Mouse (Mus musculus): Measurements from ENCODE around the gene Cd2bp2. TPM values are rescaled to one million over a fixed set of nuclear protein-coding genes. Genes with fewer than 3 reads are reported as not detected.
A peak's percentile ranks its signal among the peaks of the same experiment; 100 is the strongest.

Cd2bp2 gene
- 11.5 and 14.0 TPM in 2 replicates for polyA plus RNA-seq (2015; fragmentation: Nextera tagmentation; extraction: Ambion mirVana)

DNA sequence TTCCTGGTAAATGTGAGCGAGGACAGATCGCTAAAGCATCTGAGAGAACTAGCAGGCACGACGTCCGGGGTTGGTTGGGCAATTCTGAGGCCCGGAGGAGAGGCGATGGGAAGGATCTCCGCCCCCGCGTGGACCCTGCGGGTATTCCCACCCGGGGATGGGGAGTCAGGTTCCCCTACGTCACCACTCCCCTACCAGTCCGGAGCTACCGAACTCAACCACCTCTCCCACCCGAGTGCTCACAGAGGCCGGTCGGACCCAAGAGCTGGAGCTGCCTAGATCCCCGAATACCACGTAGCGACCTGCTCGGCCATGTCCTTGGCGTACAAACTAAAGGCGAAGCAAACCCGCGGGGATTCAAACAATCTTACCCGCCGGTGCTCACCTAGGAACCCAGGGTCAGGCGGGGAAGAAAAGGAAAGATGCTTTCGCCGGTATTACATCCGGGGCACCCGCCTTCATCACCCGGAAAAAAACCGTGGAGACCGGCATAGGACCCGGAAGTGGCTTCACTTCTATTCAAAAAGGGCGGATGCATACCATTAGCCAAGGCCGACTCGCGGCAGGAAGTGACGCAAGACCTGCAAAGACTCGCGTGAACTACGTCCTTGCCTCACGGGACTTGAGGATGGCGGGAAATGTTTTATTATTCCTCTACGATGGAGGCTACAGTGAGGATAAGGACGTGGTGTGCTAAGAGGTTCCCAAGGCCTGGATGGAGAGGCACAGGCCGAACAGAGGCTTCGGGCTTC lies at the start of gene Cd2bp2:
Gene Cd2bp2, minus strand, starts transcription at position 507 of the 752 bp plus-strand sequence.
- H3K4me2 ChIP-seq (ENCODE audit: low read depth, low read length) = peak within 1 kb of the TSS; percentile 78
- peak; percentile 95 for ATAC-seq

DNA sequence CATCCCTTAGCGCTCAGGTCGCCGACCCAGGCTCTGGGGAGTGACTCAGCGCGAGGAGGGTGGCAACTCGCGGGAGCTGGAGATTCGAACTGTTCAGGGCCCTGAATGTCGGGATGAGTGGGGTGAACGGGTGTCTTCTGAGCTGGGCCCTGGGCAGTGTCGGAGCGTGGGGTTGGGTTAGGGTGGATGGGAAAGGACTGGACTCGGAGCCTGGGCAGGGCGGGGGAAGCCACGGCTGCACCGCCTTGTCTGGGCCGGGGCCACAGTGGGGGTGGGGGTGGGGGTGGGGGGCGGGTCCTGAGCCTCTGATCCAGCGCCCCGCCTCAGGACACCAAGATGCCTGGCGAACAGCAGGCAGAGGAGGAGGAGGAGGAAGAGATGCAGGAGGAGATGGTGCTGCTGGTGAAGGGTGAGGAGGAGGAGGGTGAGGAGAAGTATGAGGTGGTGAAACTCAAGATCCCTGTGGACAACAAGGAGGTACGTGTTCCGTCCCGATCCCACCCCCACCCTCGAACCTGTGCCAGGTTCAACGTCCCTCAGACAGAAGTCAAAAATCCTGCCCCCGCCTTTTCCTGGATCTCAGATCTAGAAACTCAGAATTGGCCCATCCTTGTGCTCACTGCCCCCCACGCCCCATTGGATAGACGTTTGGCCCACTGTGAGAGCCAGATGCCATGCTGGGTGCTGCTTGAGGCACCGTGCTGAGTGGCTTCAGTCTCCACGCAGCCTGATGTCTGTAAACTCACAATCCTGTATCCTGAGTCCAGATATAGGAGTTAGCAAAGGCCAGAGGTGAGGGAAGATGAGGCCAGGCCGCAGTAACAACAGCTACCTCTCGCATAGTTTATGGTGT lies 49.0 kb upstream of the Cd2bp2 start:
- WGBS (ENCODE audit: insufficient replicate concordance) = 13% methylated on average over 31 of the region's 33 CpGs
- H3K9me3 ChIP-seq (ENCODE audit: low read length) = no peaks in the 10 kb centered on the region
- peak overlapping the region; percentile 96 for H3K27ac ChIP-seq (ENCODE audit: low read depth)
- peak; percentile 70 for ATAC-seq
- no peak for TF ChIP-seq EP300 (IDR thresholded peaks at IDR 0.05; ENCODE audit: low read depth)
- TF ChIP-seq CTCF (IDR thresholded peaks at IDR 0.05; ENCODE audit: low read depth) = no peak
- peak overlapping the region; percentile 99 for H3K4me2 ChIP-seq (ENCODE audit: low read depth, low read length)
- peaks cover 21% of the 10 kb centered on the region for H3K4me1 ChIP-seq (ENCODE audit: insufficient read depth)
- H3K9ac ChIP-seq (replicated peaks) = peak overlapping the region; percentile 94
- H3K36me3 ChIP-seq (replicated peaks; ENCODE audit: insufficient read depth, low read length) = peaks cover 6% of the 10 kb centered on the region
- no peak for DNase-seq
- H3K4me3 ChIP-seq (ENCODE audit: low read depth, low read length) = peak overlapping the region; percentile 88
- H3K27me3 ChIP-seq (ENCODE audit: insufficient read depth, low read length) = no peaks in the 10 kb centered on the region

More for the DNA sequence above, at the start of gene Cd2bp2:
- Histone ChIP-seq H3K27ac (ENCODE audit: low read depth) (peak within 1 kb of the TSS; percentile 79), H3K9ac (replicated peaks) (peak within 1 kb of the TSS; percentile 77), H3K9me3 (ENCODE audit: low read length) (no peaks in the 10 kb centered on the region), H3K27me3 (ENCODE audit: insufficient read depth, low read length) (no peaks in the 10 kb centered on the region), H3K36me3 (replicated peaks; ENCODE audit: insufficient read depth, low read length) (peaks cover 76% of the 10 kb centered on the region), H3K4me3 (ENCODE audit: low read depth, low read length) (peak within 1 kb of the TSS; percentile 65), H3K4me1 (ENCODE audit: insufficient read depth) (peaks cover 18% of the 10 kb centered on the region)
- peak; percentile 94 for DNase-seq
- TF ChIP-seq EP300 (IDR thresholded peaks at IDR 0.05; ENCODE audit: low read depth) (peak; percentile 90; the same call in 1 of the 2 replicates), CTCF (IDR thresholded peaks at IDR 0.05; ENCODE audit: low read depth) (peak; percentile 53)
- whole genome bisulfite sequencing (ENCODE audit: insufficient replicate concordance) = under 1% methylated on average over 51 of the region's 51 CpGs

DNA sequence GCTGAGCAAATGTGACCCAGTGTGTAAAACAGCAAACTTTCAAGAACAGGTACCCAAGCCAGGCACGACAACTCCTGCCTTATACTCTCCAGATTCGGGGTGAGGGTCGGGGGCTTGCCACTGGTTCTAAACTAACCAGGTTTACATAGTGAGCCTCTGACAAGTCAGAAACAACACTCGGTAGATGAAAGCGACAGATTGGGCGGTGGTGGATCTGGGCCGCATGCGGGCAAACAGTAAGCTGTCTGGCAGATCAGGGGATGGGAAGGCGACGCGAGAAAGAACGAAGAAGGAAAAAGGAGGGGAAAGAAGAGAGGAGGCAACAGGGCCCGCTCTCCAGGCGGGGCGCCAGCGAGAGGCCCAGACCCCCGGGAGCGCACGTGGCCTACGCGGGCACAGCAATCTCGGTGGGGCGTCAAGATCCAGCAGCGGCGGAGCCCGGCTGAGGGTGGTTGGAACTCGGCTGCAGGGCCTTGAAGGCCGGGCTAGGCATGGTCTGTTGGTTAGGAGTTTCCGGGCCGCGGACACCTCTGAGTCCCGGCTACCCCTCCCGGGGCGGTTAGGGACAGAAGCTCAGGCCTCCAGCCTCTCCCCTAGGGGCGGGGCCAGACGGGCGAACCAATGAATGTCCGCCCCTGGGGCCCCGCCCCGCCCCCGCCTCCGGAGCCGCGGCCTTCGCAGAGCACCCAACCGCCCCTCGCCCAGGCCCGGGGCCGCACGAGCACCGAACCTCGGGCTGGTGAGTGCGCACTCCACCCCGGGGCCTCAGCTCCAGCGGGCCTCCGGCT lies 48.2 kb upstream of the Cd2bp2 start, which contains the start of gene Zfp771:
Gene Zfp771, plus strand, starts transcription at position 405 of the 788 bp plus-strand sequence.
- ATAC-seq (peak; percentile 97), DNase-seq (peak; percentile 96)
- H3K4me1 ChIP-seq (ENCODE audit: insufficient read depth) = peaks cover 21% of the 10 kb centered on the region
- no peaks in the 10 kb centered on the region; the same call in 1 of the 2 replicates for H3K36me3 ChIP-seq (replicated peaks; ENCODE audit: insufficient read depth, low read length)
- 2% methylated on average over 47 of the region's 56 CpGs for WGBS (ENCODE audit: insufficient replicate concordance)
- peak within 1 kb of the TSS; percentile 94 for H3K9ac ChIP-seq (replicated peaks)
- peak within 1 kb of the TSS; percentile 99 for H3K4me2 ChIP-seq (ENCODE audit: low read depth, low read length)
- no peaks in the 10 kb centered on the region for H3K27me3 ChIP-seq (ENCODE audit: insufficient read depth, low read length)
- peak within 1 kb of the TSS; percentile 88 for H3K4me3 ChIP-seq (ENCODE audit: low read depth, low read length)
- H3K9me3 ChIP-seq (ENCODE audit: low read length) = no peaks in the 10 kb centered on the region
- peak within 1 kb of the TSS; percentile 96 for H3K27ac ChIP-seq (ENCODE audit: low read depth)
- no peak for TF ChIP-seq EP300 (IDR thresholded peaks at IDR 0.05; ENCODE audit: low read depth)
- TF ChIP-seq CTCF (IDR thresholded peaks at IDR 0.05; ENCODE audit: low read depth) = peak; percentile 25; the same call in 1 of the 2 replicates

DNA sequence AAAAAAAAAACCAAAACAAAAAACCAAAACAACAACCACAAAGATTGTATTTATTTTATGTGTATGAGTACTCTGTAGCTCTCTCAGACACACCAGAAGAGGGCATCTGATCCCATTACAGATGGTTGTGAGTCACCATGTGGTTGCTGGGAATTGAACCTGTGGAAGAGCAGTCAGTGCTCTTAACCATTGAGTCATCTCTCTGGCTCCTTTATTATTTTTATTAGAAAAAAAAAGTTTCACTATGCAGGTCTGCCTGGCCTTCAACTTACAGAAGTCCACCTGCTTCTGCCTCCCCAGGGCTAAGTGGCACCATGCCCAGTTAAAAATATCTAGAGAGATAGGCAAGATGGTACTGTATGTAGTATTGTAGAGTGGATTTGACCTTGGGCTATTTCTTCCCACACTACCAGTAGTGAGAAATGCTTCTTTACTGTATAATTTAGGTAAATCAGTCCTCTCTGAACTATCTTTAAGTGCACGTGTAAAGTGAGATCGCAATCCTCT lies 47.6 kb upstream of the Cd2bp2 start:
- Histone ChIP-seq H3K4me1 (ENCODE audit: insufficient read depth) (peaks cover 21% of the 10 kb centered on the region), H3K4me2 (ENCODE audit: low read depth, low read length) (peak overlapping the region; percentile 99), H3K27ac (ENCODE audit: low read depth) (peak overlapping the region; percentile 96), H3K4me3 (ENCODE audit: low read depth, low read length) (peak overlapping the region; percentile 88), H3K9me3 (ENCODE audit: low read length) (no peaks in the 10 kb centered on the region), H3K36me3 (replicated peaks; ENCODE audit: insufficient read depth, low read length) (no peaks in the 10 kb centered on the region; the same call in 1 of the 2 replicates), H3K27me3 (ENCODE audit: insufficient read depth, low read length) (no peaks in the 10 kb centered on the region), H3K9ac (replicated peaks) (peak overlapping the region; percentile 94)
- WGBS (ENCODE audit: insufficient replicate concordance) = 39% methylated on average over 2 of the region's 2 CpGs
- DNase-seq (no peak), ATAC-seq (no peak)
- TF ChIP-seq EP300 (IDR thresholded peaks at IDR 0.05; ENCODE audit: low read depth) = no peak
- no peak for TF ChIP-seq CTCF (IDR thresholded peaks at IDR 0.05; ENCODE audit: low read depth)

DNA sequence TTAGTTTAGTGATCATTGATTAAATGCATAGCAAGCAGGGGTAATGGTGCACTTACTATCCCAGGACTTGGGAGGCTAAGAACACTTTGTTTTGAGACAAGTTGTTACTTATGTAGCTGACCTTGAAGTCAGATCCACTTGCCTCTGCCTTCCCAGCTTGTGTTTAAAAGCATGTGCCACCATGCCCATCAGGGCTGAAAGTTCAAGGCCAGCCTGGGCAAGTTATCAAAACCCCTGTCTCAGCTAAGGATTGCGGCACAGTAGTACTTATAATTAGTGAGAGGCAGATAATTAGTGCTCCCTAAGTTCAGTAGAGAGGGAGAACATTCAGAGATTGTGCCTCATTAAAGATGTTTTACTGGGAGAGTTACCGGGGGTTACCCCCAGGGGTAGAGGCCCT lies 38.9 kb upstream of the Cd2bp2 start:
- TF ChIP-seq EP300 (IDR thresholded peaks at IDR 0.05; ENCODE audit: low read depth) (no peak), CTCF (IDR thresholded peaks at IDR 0.05; ENCODE audit: low read depth) (no peak)

More for the DNA sequence above, 38.9 kb upstream of the Cd2bp2 start:
- H3K9ac ChIP-seq (replicated peaks) = no peak overlapping the region
- H3K4me3 ChIP-seq (ENCODE audit: low read depth, low read length) = no peak overlapping the region
- no peaks in the 10 kb centered on the region for H3K9me3 ChIP-seq (ENCODE audit: low read length)
- DNase-seq (no peak), ATAC-seq (no peak)
- peaks cover 16% of the 10 kb centered on the region for H3K4me1 ChIP-seq (ENCODE audit: insufficient read depth)
- 95% methylated on average over 2 of the region's 2 CpGs for WGBS (ENCODE audit: insufficient replicate concordance)
- H3K27me3 ChIP-seq (ENCODE audit: insufficient read depth, low read length) = no peaks in the 10 kb centered on the region
- peaks cover 18% of the 10 kb centered on the region for H3K36me3 ChIP-seq (replicated peaks; ENCODE audit: insufficient read depth, low read length)
- no peak overlapping the region for H3K27ac ChIP-seq (ENCODE audit: low read depth)
- no peak overlapping the region for H3K4me2 ChIP-seq (ENCODE audit: low read depth, low read length)

All from liver, postnatal 0 days (tissue).